Mouse (Mus musculus) lung, postnatal 0 days (tissue): ENCODE results near the gene Klf12.

ENCODE experiments used
- CTCF ChIP-seq: IDR thresholded peaks from 2 replicates; pipeline ENCODE4 v1.5.1; 2016; ENCODE audit warnings: antibody characterized with exemption, mild to moderate bottlenecking
- EP300 ChIP-seq: IDR thresholded peaks from 2 replicates; pipeline ENCODE4 v1.6.1; 2016; ENCODE audit warnings: antibody characterized with exemption, mild to moderate bottlenecking, control low read depth

DNA sequence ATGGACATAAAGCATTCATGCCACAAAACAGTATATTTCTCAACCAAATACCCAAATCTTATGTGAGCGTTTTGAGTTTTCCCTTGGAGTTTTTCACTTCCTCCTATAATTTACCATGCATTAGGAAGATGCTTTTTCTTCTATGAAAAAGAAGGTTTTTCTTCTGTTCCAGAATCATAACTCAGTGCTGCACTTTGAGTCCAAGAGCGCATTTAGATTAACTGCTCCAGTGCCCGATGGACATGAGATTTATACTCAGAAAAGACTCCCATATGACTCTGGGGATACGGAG lies 72.7 kb downstream of the Klf12 start:
- TF ChIP-seq EP300 (no peak), CTCF (no peak)
